Mouse (Mus musculus): ENCODE measurements around the gene Gpatch3. TPM values are rescaled to one million over a fixed set of nuclear protein-coding genes. Genes with fewer than 3 reads are reported as not detected.

Gene Gpatch3
- total RNA-seq, 2 experiments from 2014 or later, result 2.8 to 4.0 TPM

- peak; percentile 77 for DNase-seq (ENCODE audit: low spot score)
Observed at GRCm38 (mm10) chr4:133584059-133584951, 9.8 kb downstream of the Gpatch3 start, which contains the start of gene Gpn2. Gene Gpn2, plus strand, starts transcription at chr4:133584362.

GRCm38 (mm10) chr4:133592570-133592969, 18.0 kb downstream of the Gpatch3 start:
- DNase-seq (ENCODE audit: low spot score), result peak; percentile 63

- DNase-seq (ENCODE audit: low spot score), result no peak
Observed at GRCm38 (mm10) chr4:133595538-133595937, 21.0 kb downstream of the Gpatch3 start.

- DNase-seq (ENCODE audit: low spot score), result no peak
Observed at GRCm38 (mm10) chr4:133596084-133596483, 21.5 kb downstream of the Gpatch3 start.

GRCm38 (mm10) chr4:133598616-133599015, 24.1 kb downstream of the Gpatch3 start:
- no peak for DNase-seq (ENCODE audit: low spot score)

- no peak for DNase-seq (ENCODE audit: low spot score)
Observed at GRCm38 (mm10) chr4:133599116-133599515, 24.6 kb downstream of the Gpatch3 start.

- DNase-seq (ENCODE audit: low spot score), result peak; percentile 93
Observed at GRCm38 (mm10) chr4:133599571-133600073, 25.1 kb downstream of the Gpatch3 start.

- DNase-seq (ENCODE audit: low spot score), result no peak
Observed at GRCm38 (mm10) chr4:133600306-133600705, 25.8 kb downstream of the Gpatch3 start.

- peak; percentile 64 for DNase-seq (ENCODE audit: low spot score)
Observed at GRCm38 (mm10) chr4:133601721-133602218, 27.2 kb downstream of the Gpatch3 start, which contains the start of gene Sfn. Gene Sfn, minus strand, starts transcription at chr4:133602168.

GRCm38 (mm10) chr4:133603056-133603455, 28.5 kb downstream of the Gpatch3 start:
- DNase-seq (ENCODE audit: low spot score), result no peak

- DNase-seq (ENCODE audit: low spot score), result no peak
Observed at GRCm38 (mm10) chr4:133604175-133604574, 29.6 kb downstream of the Gpatch3 start.

GRCm38 (mm10) chr4:133604856-133605255, 30.3 kb downstream of the Gpatch3 start:
- DNase-seq (ENCODE audit: low spot score), result no peak

- no peak for DNase-seq (ENCODE audit: low spot score)
Observed at GRCm38 (mm10) chr4:133605330-133605729, 30.8 kb downstream of the Gpatch3 start.

- DNase-seq (ENCODE audit: low spot score), result no peak
Observed at GRCm38 (mm10) chr4:133607284-133607683, 32.7 kb downstream of the Gpatch3 start.

GRCm38 (mm10) chr4:133609719-133610118, 35.2 kb downstream of the Gpatch3 start:
- peak; percentile 83 for DNase-seq (ENCODE audit: low spot score)

- no peak for DNase-seq (ENCODE audit: low spot score)
Observed at GRCm38 (mm10) chr4:133611815-133612214, 37.3 kb downstream of the Gpatch3 start.

- no peak for DNase-seq (ENCODE audit: low spot score)
Observed at GRCm38 (mm10) chr4:133612416-133612815, 37.9 kb downstream of the Gpatch3 start.

GRCm38 (mm10) chr4:133613026-133613425, 38.5 kb downstream of the Gpatch3 start:
- DNase-seq (ENCODE audit: low spot score), result no peak

- DNase-seq (ENCODE audit: low spot score), result no peak
Observed at GRCm38 (mm10) chr4:133613867-133614266, 39.3 kb downstream of the Gpatch3 start.

GRCm38 (mm10) chr4:133614274-133614761, 39.8 kb downstream of the Gpatch3 start:
- peak; percentile 47 for DNase-seq (ENCODE audit: low spot score)

GRCm38 (mm10) chr4:133615416-133615815, 40.9 kb downstream of the Gpatch3 start:
- DNase-seq (ENCODE audit: low spot score), result no peak

- DNase-seq (ENCODE audit: low spot score), result no peak
Observed at GRCm38 (mm10) chr4:133617936-133618335, 43.4 kb downstream of the Gpatch3 start.

Data from gastrocnemius, adult 18-20 months (tissue).